Mouse (Mus musculus): ENCODE results near the gene Fgfr2. TPM values are rescaled to one million over a fixed set of nuclear protein-coding genes. Genes with fewer than 3 reads are reported as not detected.
A peak's percentile ranks its signal among the peaks of the same experiment; 100 is the strongest.

The Fgfr2 gene
- polyA plus RNA-seq, 1 experiment: 114 TPM

DNA sequence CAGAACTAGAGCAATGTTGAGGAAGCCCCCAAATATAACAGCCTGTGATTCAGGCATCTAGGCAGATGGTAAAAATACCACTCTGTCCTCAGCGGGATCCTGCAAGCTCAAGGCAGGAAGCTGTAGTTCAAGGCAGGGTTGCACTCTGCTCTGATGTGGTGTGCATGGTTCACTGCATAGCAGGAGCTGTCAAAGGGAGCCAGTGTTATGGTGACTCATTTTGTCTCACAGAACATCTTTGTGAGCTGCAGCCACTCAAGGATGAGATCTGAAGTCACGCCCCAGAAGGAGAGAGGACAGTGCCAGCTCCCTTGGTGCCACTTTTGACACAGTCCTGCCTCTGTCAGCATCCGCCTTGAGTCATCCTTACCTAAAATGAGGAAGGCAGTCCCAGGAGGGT is 1185.5 kb downstream of the Fgfr2 start:
- no peak for TF ChIP-seq POLR2A (IDR thresholded peaks at IDR 0.05; ENCODE audit: borderline replicate concordance, extremely low read depth, low read depth, low read length)
- TF ChIP-seq CTCF (IDR thresholded peaks at IDR 0.05; ENCODE audit: insufficient read depth, low read length): no peak
- no peak overlapping the region for H3K4me3 ChIP-seq (replicated peaks; ENCODE audit: extremely low read depth, low read depth, low read length)
- no peak for DNase-seq
- WGBS: 78% methylated on average over 3 of the region's 3 CpGs
- no peaks in the 10 kb centered on the region for H3K4me1 ChIP-seq (ENCODE audit: control insufficient read depth, insufficient read depth, low read length)

DNA sequence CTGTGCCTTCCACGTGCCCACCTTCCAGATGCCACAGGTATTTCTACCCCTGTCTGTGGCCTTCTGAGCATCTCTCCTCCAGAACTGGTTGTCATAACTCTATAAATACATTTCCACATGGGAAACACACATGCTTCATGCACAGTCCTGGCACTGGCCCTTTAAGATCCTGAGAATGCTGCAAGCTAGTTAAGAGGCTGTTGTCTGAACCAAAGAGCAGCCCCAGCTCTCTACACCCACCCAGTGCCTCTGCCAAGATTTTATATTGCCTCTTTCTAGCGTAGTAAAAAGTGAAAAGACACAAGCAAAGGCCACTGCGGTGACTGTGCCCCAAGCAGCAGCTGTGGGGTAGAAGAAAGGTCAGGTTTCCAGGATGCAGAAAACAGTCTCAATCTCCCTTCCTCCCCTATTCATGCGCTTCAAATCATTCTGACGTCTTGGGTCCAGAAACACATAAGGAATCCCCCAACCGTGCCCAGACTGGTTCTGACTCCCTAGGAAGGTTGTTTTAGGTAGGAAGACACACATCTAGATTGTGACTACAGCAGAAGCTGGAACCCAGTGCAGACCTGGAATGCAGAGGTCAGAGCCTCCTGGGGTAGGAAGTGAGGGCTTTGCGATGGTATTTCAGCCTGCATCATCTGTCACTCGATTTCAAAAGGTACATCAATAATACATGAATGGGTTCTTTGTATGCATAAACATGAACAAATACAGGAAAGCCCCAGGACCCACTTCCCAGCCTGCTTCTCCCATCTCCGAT is 1195.7 kb downstream of the Fgfr2 start:
- DNase-seq: no peak
- TF ChIP-seq CTCF (IDR thresholded peaks at IDR 0.05; ENCODE audit: insufficient read depth, low read length): no peak
- no peak for TF ChIP-seq POLR2A (IDR thresholded peaks at IDR 0.05; ENCODE audit: borderline replicate concordance, extremely low read depth, low read depth, low read length)
- no peak overlapping the region for H3K4me3 ChIP-seq (replicated peaks; ENCODE audit: extremely low read depth, low read depth, low read length)
- H3K4me1 ChIP-seq (ENCODE audit: control insufficient read depth, insufficient read depth, low read length): no peaks in the 10 kb centered on the region
- 51% methylated on average over 9 of the region's 9 CpGs for WGBS

- Histone ChIP-seq H3K4me1 (ENCODE audit: control insufficient read depth, insufficient read depth, low read length) (no peaks in the 10 kb centered on the region), H3K4me3 (replicated peaks; ENCODE audit: extremely low read depth, low read depth, low read length) (no peak overlapping the region)
- 37% methylated on average over 7 of the region's 7 CpGs for WGBS
- DNase-seq: no peak
- no peak for TF ChIP-seq CTCF (IDR thresholded peaks at IDR 0.05; ENCODE audit: insufficient read depth, low read length)
These were observed 1205.8 kb downstream of the Fgfr2 start for GRCm38 (mm10) chr7:131917384-131917783.

DNA sequence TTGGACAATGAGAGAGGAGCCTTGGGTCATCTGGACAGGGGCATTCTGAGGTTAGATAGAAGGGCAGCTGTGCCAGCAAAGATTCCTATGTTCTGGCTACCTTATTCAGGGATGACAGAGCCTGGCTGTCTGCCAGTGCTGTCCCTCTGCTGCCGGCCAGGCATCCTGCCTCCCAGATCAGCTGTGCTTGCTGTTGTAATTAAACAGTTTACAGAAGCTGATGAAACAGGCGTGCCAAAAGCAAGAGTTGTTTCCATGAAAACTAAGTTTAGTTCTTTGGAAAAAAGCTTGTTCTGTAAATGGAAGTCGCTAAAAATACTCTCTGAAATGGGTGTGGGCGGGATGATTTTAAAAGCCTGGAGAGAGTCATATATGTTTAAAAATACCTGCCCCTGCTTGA is 1213.5 kb downstream of the Fgfr2 start:
- 34% methylated on average over 4 of the region's 4 CpGs for WGBS
- no peak for TF ChIP-seq POLR2A (IDR thresholded peaks at IDR 0.05; ENCODE audit: borderline replicate concordance, extremely low read depth, low read depth, low read length)
- TF ChIP-seq CTCF (IDR thresholded peaks at IDR 0.05; ENCODE audit: insufficient read depth, low read length): no peak
- no peak for DNase-seq
- Histone ChIP-seq H3K4me3 (replicated peaks; ENCODE audit: extremely low read depth, low read depth, low read length) (no peak overlapping the region), H3K4me1 (ENCODE audit: control insufficient read depth, insufficient read depth, low read length) (no peaks in the 10 kb centered on the region)

GRCm38 (mm10) chr7:131906499-131907190 is 1216.5 kb downstream of the Fgfr2 start:
- 59% methylated on average over 10 of the region's 10 CpGs for WGBS
- no peak for DNase-seq
- no peak overlapping the region for H3K4me3 ChIP-seq (replicated peaks; ENCODE audit: extremely low read depth, low read depth, low read length)
- TF ChIP-seq POLR2A (IDR thresholded peaks at IDR 0.05; ENCODE audit: borderline replicate concordance, extremely low read depth, low read depth, low read length): no peak
- no peak for TF ChIP-seq CTCF (IDR thresholded peaks at IDR 0.05; ENCODE audit: insufficient read depth, low read length)
- H3K4me1 ChIP-seq (ENCODE audit: control insufficient read depth, insufficient read depth, low read length): no peaks in the 10 kb centered on the region

DNA sequence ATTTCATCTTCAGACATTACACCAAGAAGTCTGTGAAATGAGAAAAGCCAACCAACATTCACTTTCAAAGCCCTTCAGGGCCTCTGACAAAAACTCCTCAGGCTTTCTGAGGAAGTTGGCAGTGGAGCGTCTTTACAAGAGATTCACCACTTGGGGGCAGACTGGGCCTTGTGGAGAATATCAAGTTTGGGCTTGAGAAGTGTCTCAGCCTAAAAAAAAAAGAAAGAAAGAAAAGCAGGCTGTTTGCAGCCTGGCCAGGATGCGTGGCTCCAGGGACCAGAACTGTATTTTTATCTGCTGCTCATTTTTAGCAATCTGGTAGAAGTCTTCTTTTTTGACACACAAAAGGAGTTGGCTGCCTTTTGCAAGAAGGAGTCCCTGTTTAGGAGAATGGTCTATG is 1223.8 kb downstream of the Fgfr2 start:
- 2% methylated on average over 2 of the region's 2 CpGs for WGBS
- no peak overlapping the region for H3K4me3 ChIP-seq (replicated peaks; ENCODE audit: extremely low read depth, low read depth, low read length)
- no peak for TF ChIP-seq CTCF (IDR thresholded peaks at IDR 0.05; ENCODE audit: insufficient read depth, low read length)
- TF ChIP-seq POLR2A (IDR thresholded peaks at IDR 0.05; ENCODE audit: borderline replicate concordance, extremely low read depth, low read depth, low read length): no peak
- H3K4me1 ChIP-seq (ENCODE audit: control insufficient read depth, insufficient read depth, low read length): no peaks in the 10 kb centered on the region
- peak; percentile 10 for DNase-seq

DNA sequence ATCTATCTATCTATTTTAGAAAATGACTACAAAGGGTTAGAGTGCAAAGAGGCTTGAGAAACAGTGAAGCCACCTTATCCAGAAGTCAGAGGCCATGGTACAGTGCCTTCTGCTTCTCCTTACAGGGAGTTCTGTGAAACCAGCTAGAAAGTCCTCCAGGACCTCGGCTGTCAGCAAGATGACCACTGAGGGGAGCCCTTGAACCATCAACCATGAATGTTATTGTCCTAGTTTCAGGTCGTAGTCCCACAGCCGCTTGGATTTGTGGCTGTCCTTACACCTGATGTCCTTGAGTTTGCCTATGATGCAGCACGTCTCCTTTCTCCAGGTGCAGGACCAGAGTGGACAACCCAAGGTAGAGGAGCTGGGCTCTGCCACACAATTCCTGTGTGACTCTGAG is 1225.9 kb downstream of the Fgfr2 start:
- H3K4me3 ChIP-seq (replicated peaks; ENCODE audit: extremely low read depth, low read depth, low read length): no peak overlapping the region
- H3K4me1 ChIP-seq (ENCODE audit: control insufficient read depth, insufficient read depth, low read length): no peaks in the 10 kb centered on the region
- no peak for DNase-seq
- 17% methylated on average over 4 of the region's 4 CpGs for WGBS
- TF ChIP-seq POLR2A (IDR thresholded peaks at IDR 0.05; ENCODE audit: borderline replicate concordance, extremely low read depth, low read depth, low read length) (no peak), CTCF (IDR thresholded peaks at IDR 0.05; ENCODE audit: insufficient read depth, low read length) (0 out of 2 replicates have a peak, but pooled peaks have one; percentile 23)

DNA sequence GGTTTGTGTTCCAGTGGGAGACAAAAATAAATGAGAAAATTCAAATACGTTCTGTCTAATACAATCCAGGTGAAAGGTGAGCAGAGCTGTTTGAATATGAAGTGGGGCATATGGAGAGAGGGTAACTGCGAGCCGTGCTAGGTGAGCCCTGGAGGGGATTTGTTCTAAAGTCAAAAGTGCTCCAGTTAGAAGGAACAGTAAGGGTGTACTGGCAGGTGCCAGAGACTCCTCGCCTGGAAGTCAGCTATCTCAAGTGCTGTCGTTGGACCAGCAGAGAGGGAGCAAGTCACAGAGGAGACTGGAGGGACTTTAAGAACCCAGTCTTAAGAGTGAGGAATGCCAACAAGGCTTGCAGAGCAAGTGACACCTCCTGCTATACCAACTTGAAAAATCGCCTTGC is 1240.3 kb downstream of the Fgfr2 start:
- 45% methylated on average over 6 of the region's 6 CpGs for WGBS
- Histone ChIP-seq H3K4me3 (replicated peaks; ENCODE audit: extremely low read depth, low read depth, low read length) (no peak overlapping the region), H3K4me1 (ENCODE audit: control insufficient read depth, insufficient read depth, low read length) (no peaks in the 10 kb centered on the region)
- TF ChIP-seq POLR2A (IDR thresholded peaks at IDR 0.05; ENCODE audit: borderline replicate concordance, extremely low read depth, low read depth, low read length) (no peak), CTCF (IDR thresholded peaks at IDR 0.05; ENCODE audit: insufficient read depth, low read length) (no peak)
- DNase-seq: no peak

GRCm38 (mm10) chr7:131881876-131882615 is 1241.1 kb downstream of the Fgfr2 start:
- Histone ChIP-seq H3K4me1 (ENCODE audit: control insufficient read depth, insufficient read depth, low read length) (no peaks in the 10 kb centered on the region), H3K4me3 (replicated peaks; ENCODE audit: extremely low read depth, low read depth, low read length) (no peak overlapping the region)
- 41% methylated on average over 5 of the region's 5 CpGs for WGBS
- TF ChIP-seq CTCF (IDR thresholded peaks at IDR 0.05; ENCODE audit: insufficient read depth, low read length): peak; percentile 93
- TF ChIP-seq POLR2A (IDR thresholded peaks at IDR 0.05; ENCODE audit: borderline replicate concordance, extremely low read depth, low read depth, low read length): no peak
- peak; percentile 80 for DNase-seq
